Mouse (Mus musculus) thymus, adult 2 months (tissue): ENCODE data around the gene BC049730.

Source experiments
- CTCF ChIP-seq: fragments of 200-500 bp; IDR thresholded peaks from 2 replicates; pipeline ENCODE4 v1.5.1; 2012; ENCODE audit warnings: mild to moderate bottlenecking, control low read depth, low read length, moderate library complexity, borderline replicate concordance; ENCODE audit not compliant: control insufficient read depth, poor library complexity, insufficient read depth; ENCODE audit errors: extremely low read depth
- POLR2A ChIP-seq: fragments of 200-500 bp; IDR thresholded peaks from 2 replicates; pipeline ENCODE4 v1.6.1; 2012; ENCODE audit warnings: mild to moderate bottlenecking, low read length, control low read depth, moderate library complexity; ENCODE audit not compliant: control insufficient read depth, poor library complexity, insufficient read depth; ENCODE audit errors: extremely low read depth

DNA sequence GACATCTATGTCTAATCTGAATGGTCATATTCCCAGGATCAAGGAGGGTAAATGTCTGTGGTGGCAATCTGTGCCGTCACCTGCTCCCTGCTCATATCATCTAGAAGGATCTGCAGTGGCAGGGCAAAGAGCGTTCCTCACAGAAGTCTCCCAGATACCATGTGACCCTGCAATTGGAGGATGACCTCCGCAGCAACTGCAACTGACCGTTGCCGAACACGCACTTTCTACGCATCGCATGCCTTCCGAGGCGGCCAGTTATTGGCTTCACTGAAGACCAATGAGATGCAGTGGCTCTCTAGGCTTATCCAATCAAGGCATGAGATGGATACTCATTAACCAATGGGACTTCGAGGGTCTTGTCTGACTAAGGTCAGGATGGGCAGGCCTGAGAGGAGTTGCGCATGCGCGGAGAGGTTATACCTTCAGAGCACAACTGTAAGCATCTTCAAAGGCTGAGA lies at the start of gene BC049730:
- no peak for TF ChIP-seq CTCF
- TF ChIP-seq POLR2A: no peak
